Mouse (Mus musculus) MEL (cell line): ENCODE data around the gene Bnipl. TPM values are rescaled to one million over a fixed set of nuclear protein-coding genes. Genes with fewer than 3 reads are reported as not detected.
A peak's percentile ranks its signal among the peaks of the same experiment; 100 is the strongest.

Experiments used
- DNase-seq: peaks from one replicate; pipeline ENCODE4 v3.0.0; 2011; ENCODE audit warnings: low read depth, low spot score
- H3K27ac ChIP-seq: 2 replicates; pipeline ENCODE4 v1.5.1; 2012; ENCODE audit warnings: low read depth, mild to moderate bottlenecking, control low read depth, low read length, moderate library complexity; ENCODE audit not compliant: control insufficient read depth
- H3K27me3 ChIP-seq, 2 experiments: fragments of 150-350 bp in 1 of 2; sonication (generic) in 1 of 2; 2 replicates each; pipeline ENCODE4 v1.6.1; 2012; ENCODE audit warnings: low read length in 2 of 2, mild to moderate bottlenecking in 2 of 2, improper control_type of control experiment in 1 of 2, moderate library complexity in 1 of 2; ENCODE audit not compliant: insufficient read depth in 2 of 2, control insufficient read depth in 1 of 2
- H3K36me3 ChIP-seq, 2 experiments: 2 replicates each; pipeline ENCODE4 v1.6.1; 2012 to 2014; ENCODE audit warnings: low read length in 2 of 2, improper control_type of control experiment in 1 of 2, inconsistent platforms in 1 of 2, mild to moderate bottlenecking in 1 of 2; ENCODE audit not compliant: insufficient read depth in 2 of 2, control insufficient read depth in 1 of 2
- H3K4me1 ChIP-seq, 2 experiments: fragments of 150-350 bp in 1 of 2; sonication (generic) in 1 of 2; 2 replicates each; pipeline ENCODE4 v1.6.1; 2012; ENCODE audit warnings: low read length in 2 of 2, improper control_type of control experiment in 1 of 2, mild to moderate bottlenecking in 1 of 2; ENCODE audit not compliant: insufficient read depth in 2 of 2, control insufficient read depth in 1 of 2
- H3K4me3 ChIP-seq, 2 experiments: fragments of 150-350 bp in 1 of 2; sonication (generic) in 1 of 2; 2 replicates each; pipeline ENCODE4 v1.5.1; 2012; ENCODE audit warnings: low read depth in 2 of 2, low read length in 2 of 2, mild to moderate bottlenecking in 2 of 2, moderate library complexity in 2 of 2, control low read depth in 1 of 2, improper control_type of control experiment in 1 of 2; ENCODE audit not compliant: control insufficient read depth in 1 of 2, insufficient read depth in 1 of 2
- H3K79me2 ChIP-seq: 2 replicates; pipeline ENCODE4 v1.6.1; 2012; ENCODE audit warnings: mild to moderate bottlenecking, low read length, moderate library complexity; ENCODE audit not compliant: control insufficient read depth, poor library complexity, insufficient read depth
- H3K9ac ChIP-seq: 2 replicates; pipeline ENCODE4 v1.6.1; 2012; ENCODE audit warnings: low read depth, mild to moderate bottlenecking, control low read depth, low read length, moderate library complexity; ENCODE audit not compliant: control insufficient read depth, poor library complexity, severe bottlenecking
- H3K9me3 ChIP-seq: fragments of 150-350 bp; sonication (generic); replicated peaks from 2 replicates; pipeline ENCODE4 v1.6.1; 2012; ENCODE audit warnings: mild to moderate bottlenecking, low read length, improper control_type of control experiment, moderate library complexity; ENCODE audit not compliant: insufficient read depth
- BHLHE40 ChIP-seq: IDR thresholded peaks from 2 replicates; pipeline ENCODE4 v1.6.1; 2012; ENCODE audit warnings: low read depth, mild to moderate bottlenecking, inconsistent platforms, low read length, improper control_type of control experiment, borderline replicate concordance
- GATA1 ChIP-seq: IDR thresholded peaks from 2 replicates; pipeline ENCODE4 v1.6.1; 2011; ENCODE audit warnings: low read depth, low read length, improper control_type of control experiment
- MXI1 ChIP-seq: IDR thresholded peaks from 2 replicates; pipeline ENCODE4 v1.6.1; 2011; ENCODE audit warnings: mild to moderate bottlenecking, low read depth, low read length, improper control_type of control experiment
- MYC ChIP-seq: IDR thresholded peaks from 2 replicates; pipeline ENCODE4 v1.6.1; 2011; ENCODE audit warnings: low read depth, mild to moderate bottlenecking, low read length, improper control_type of control experiment, moderate library complexity
- NELFE ChIP-seq: IDR thresholded peaks from 2 replicates; pipeline ENCODE4 v1.6.1; 2011; ENCODE audit warnings: low read depth, low read length, improper control_type of control experiment
- POLR2A ChIP-seq, 2 experiments: IDR thresholded peaks; 2 replicates each; pipeline ENCODE4 v1.6.1; 2011 to 2012; ENCODE audit warnings: low read length in 2 of 2, mild to moderate bottlenecking in 2 of 2, control low read depth in 1 of 2, improper control_type of control experiment in 1 of 2, low read depth in 1 of 2, moderate library complexity in 1 of 2; ENCODE audit not compliant: control insufficient read depth in 1 of 2, insufficient read depth in 1 of 2, poor library complexity in 1 of 2
- TBP ChIP-seq: IDR thresholded peaks from 2 replicates; pipeline ENCODE4 v1.8.0; 2011; ENCODE audit warnings: low read depth, low read length, improper control_type of control experiment
- TCF12 ChIP-seq: IDR thresholded peaks from 2 replicates; pipeline ENCODE4 v1.6.1; 2014; ENCODE audit warnings: low read depth, mild to moderate bottlenecking, inconsistent platforms, low read length, improper control_type of control experiment, moderate library complexity
- UBTF ChIP-seq: IDR thresholded peaks from 2 replicates; pipeline ENCODE4 v1.6.1; 2012; ENCODE audit warnings: low read depth, mild to moderate bottlenecking, inconsistent platforms, low read length, improper control_type of control experiment, moderate library complexity, borderline replicate concordance; ENCODE audit not compliant: insufficient read depth
- USF1 ChIP-seq: IDR thresholded peaks from 2 replicates; pipeline ENCODE4 v1.6.1; 2014; ENCODE audit warnings: low read depth, mild to moderate bottlenecking, inconsistent platforms, low read length, improper control_type of control experiment, moderate library complexity
- polyA plus RNA-seq, 2 experiments: library from polyadenylated mRNA; stranded (reverse) in 1 of 2; unstranded in 1 of 2; fragments of >175 nt in 1 of 2; fragments of >200 nt in 1 of 2; gene quantifications; 2 replicates each; pipeline versions ENCODE4 v1.2.1 to v1.2.4; 2012; ENCODE audit warnings: low replicate concordance in 2 of 2, low read depth in 1 of 2; ENCODE audit not compliant: insufficient read length in 2 of 2, insufficient read depth in 1 of 2, missing spikeins in 1 of 2
- total RNA-seq: library from RNA; depleted of rRNA; stranded (reverse); fragments of 300-350 nt; gene quantifications from 2 replicates; pipeline ENCODE4 v1.2.3, GENCODE M21; 2012

The Bnipl gene
- total and polyA plus RNA-seq, 3 experiments, result 0.19 to 0.43 TPM; not detected in 1

DNA sequence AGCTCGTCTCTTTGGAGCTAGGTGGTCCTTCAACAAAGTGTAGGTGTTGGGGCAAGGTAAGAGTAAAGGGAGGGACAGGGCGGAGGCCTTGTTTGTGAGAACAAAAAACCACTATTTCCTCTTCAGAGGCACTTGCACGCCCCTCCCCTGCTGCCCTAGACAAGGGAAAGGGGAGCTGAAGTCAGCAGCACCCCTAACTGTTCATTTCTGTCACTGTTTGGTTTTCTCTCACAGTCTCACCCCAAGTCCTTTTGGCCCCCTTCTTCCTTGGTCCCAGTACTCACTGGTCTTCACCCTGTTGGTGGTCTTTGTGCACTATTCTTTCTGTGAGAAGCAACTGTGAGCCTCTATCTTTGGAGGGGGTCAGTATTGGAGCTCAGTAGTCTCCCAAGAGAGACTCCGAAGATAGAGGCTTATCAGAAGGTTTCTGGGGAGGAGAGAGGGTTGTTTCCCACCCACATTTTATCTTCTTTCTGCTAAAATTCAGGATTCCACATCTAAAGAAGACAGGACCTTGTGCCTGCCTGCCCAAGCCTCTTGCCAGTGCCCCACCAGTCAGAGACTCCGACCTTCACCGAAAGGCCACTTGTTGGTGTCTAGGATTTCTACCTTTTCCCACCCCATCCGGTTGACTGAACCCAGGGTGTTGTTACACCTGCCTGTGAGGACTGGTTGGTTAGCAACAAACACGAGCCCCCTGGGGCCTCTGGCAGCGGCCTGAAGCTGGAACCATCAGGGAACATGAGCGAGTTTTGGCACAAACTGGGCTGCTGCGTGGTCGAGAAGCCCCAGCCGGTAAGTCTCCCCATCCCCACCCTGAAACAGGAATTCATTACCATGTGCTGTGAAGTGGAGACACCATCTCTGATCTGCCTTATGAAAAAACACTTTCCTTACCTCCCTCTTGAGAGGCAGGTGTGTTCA is 19.4 kb downstream of the Bnipl start, which contains the start of gene Mllt11:
Gene Mllt11 (minus strand): TSS at position 874 of the 924 bp plus-strand sequence.
- peaks cover 34 to 44% of the 10 kb centered on the region in 2 experiments for H3K36me3 ChIP-seq
- TF ChIP-seq TCF12, result no peak
- peak; percentile 94 for TF ChIP-seq GATA1
- TF ChIP-seq POLR2A (IDR thresholded peaks at IDR 0.05; ENCODE audit: control insufficient read depth in 1 of 2, insufficient read depth in 1 of 2, low read depth in 1 of 2, low read length in 2 of 2, poor library complexity in 1 of 2), result peak in 1 of 2 experiments; percentile 68; a peak in 2 of 4 replicates
- TF ChIP-seq, all 39 proteins: peak for 2
- Histone ChIP-seq H3K9ac (peak within 1 kb of the TSS; percentile 84), H3K27ac (peak within 1 kb of the TSS; percentile 92), H3K79me2 (peaks cover 60% of the 10 kb centered on the region), H3K4me1 (peaks cover 20 to 28% of the 10 kb centered on the region in 2 experiments), H3K4me3 (peak within 1 kb of the TSS; percentile 66 to 73), H3K9me3 (no peaks in the 10 kb centered on the region), H3K27me3 (no peaks in the 10 kb centered on the region)
- peak; percentile 94 for DNase-seq

DNA sequence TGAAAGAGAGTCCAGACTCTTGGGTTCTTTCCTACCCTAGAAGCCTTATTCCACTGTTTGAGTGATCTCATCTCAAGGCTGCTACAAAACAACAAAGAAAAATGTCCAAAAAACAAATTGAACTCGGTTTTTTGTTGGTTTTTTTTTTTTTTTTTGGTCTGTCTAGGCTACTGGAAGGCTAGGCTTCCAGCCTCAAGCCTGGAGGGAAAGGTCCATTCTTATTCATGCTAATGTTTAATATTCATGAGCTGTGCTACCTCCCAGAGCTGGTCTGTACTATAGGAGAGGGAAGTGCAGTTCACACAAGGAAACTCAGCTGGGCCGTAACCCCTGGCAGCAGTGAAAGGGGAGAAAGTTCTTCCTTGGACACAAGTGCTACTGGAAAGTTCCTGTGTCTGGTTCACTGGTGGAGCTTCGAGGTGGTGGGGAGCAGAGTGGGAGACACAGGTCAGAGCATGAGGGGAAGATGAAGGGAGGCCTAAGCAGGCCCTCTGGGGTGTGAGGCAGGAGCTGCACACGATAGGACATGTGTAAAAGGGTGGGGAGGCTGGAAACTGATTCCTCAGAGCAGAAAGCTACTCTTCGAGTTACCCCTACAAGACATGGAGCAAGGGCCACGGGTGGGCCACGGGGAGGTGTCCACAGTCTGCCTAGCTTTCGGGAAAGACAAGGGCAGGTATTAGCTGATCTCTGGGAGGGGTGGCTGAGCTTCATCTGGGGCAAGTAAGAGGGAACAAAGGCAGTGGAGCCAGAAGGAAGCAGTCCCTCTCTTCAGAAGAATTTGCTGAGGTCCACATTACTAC is 20.3 kb downstream of the Bnipl start:
- Histone ChIP-seq H3K27ac (peak overlapping the region; percentile 92), H3K9ac (peak overlapping the region; percentile 84)
- peak; percentile 33; the same call in 1 of the 2 replicates for TF ChIP-seq TBP
- no peak for TF ChIP-seq NELFE
- TF ChIP-seq, all 39 proteins: peak for 1
- Histone ChIP-seq H3K4me3 (peak overlapping the region; percentile 66 to 73), H3K27me3 (no peaks in the 10 kb centered on the region), H3K79me2 (peaks cover 65% of the 10 kb centered on the region), H3K36me3 (peaks cover 37% of the 10 kb centered on the region in 2 experiments), H3K4me1 (peaks cover 20 to 28% of the 10 kb centered on the region in 2 experiments), H3K9me3 (no peaks in the 10 kb centered on the region)
- DNase-seq, result peak; percentile 87

DNA sequence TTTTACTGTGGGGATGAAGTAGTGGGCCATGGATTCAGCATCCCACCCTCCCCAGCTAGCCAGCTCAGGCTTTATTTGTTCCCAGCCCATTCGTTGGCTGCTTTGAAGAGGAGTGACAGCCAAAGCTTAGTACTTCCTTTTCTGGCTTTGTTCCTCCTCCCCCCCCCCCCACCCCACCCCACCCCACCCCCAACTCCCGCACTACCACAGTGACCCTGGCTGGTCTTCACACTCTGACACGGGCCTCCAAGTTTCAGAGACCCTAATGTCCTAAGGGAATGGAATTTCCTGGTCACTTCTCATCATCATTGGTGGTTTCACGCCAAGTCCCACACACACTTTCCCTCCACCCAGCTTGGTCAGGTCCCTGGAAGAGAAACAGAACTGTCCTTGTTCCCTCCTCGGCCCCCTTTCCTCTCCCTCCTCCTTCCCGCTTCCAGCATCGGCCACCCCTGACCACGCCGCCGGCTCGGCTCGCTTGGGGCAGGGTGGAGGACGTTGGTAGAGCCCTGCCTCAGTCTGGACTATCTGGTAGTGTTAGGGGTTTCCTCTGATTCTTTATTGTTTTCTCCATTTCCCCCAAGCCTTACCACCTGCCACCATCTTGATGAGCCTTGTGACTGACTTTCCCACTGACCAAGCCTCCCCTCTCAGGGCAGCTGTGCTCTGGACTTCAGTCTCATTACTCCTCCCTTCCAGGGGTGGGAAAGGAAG is 21.1 kb downstream of the Bnipl start:
- peak; percentile 80 for DNase-seq

More for the DNA sequence above, 21.1 kb downstream of the Bnipl start:
- Histone ChIP-seq H3K79me2 (peaks cover 67% of the 10 kb centered on the region), H3K4me3 (peak overlapping the region; percentile 66 to 73), H3K9ac (peak overlapping the region; percentile 84), H3K27ac (peak overlapping the region; percentile 92), H3K36me3 (peaks cover 30 to 37% of the 10 kb centered on the region in 2 experiments), H3K9me3 (no peaks in the 10 kb centered on the region), H3K4me1 (peaks cover 20 to 28% of the 10 kb centered on the region in 2 experiments), H3K27me3 (no peaks in the 10 kb centered on the region)
- TF ChIP-seq BHLHE40 (no peak), TBP (peak; percentile 67; the same call in 1 of the 2 replicates), POLR2A (IDR thresholded peaks at IDR 0.05; ENCODE audit: control insufficient read depth in 1 of 2, insufficient read depth in 1 of 2, low read depth in 1 of 2, low read length in 2 of 2, poor library complexity in 1 of 2) (peak in 1 of 2 experiments; percentile 69; a peak in 2 of 4 replicates), UBTF (0 out of 2 replicates have a peak, but pooled peaks have one; percentile 73), MYC (no peak), MXI1 (no peak), USF1 (no peak)
